Comparison of ENCODE assay signal across 13 mouse cellular contexts in genomic region chr9:115243630-115244029, GRCm38 (mm10).
"Had no signal": no experiment of that assay in that cellular context is flagged by ENCODE, and none has a peak within 500 bp of the region (broad histone marks: within the 10 kb centered on the region; RNA-seq: fewer than 3 reads in every experiment).

No protein-coding gene starts in this region.

- H3K27ac ChIP-seq: layer of hippocampus, adult 2 months; limb, embryonic 15.5 days; liver, embryonic 13.5 days; midbrain, embryonic 12.5 days had no signal

- H3K4me2 ChIP-seq: limb, embryonic 15.5 days; liver, embryonic 13.5 days; midbrain, embryonic 12.5 days had no signal

- ATAC-seq: liver, postnatal 0 days; midbrain, embryonic 16.5 days had no signal

- H3K4me1 ChIP-seq: liver, embryonic 13.5 days; midbrain, embryonic 12.5 days had no signal

- H3K4me3 ChIP-seq: layer of hippocampus, adult 2 months; limb, embryonic 15.5 days; liver, embryonic 13.5 days; midbrain, embryonic 12.5 days had no signal

- H3K9ac ChIP-seq: limb, embryonic 15.5 days; liver, embryonic 13.5 days; liver, postnatal 0 days; midbrain, embryonic 12.5 days had no signal

- H3K9me3 ChIP-seq: limb, embryonic 15.5 days; liver, embryonic 13.5 days; midbrain, embryonic 12.5 days had no signal

- H3K27me3 ChIP-seq: limb, embryonic 15.5 days; liver, embryonic 13.5 days; midbrain, embryonic 12.5 days had no signal

- DNase-seq: kidney, adult 18-20 months; kidney, postnatal 10 days; kidney, postnatal 4 days; liver, embryonic 13.5 days; liver, postnatal 0 days; right cerebral cortex, adult 18-20 months; right cerebral cortex, postnatal 25 days; thymus, adult 18-20 months; thymus, postnatal 14 days had no signal
